Mouse (Mus musculus): ENCODE results near the gene Wdr70. TPM values are rescaled to one million over a fixed set of nuclear protein-coding genes. Genes with fewer than 3 reads are reported as not detected.

The Wdr70 gene
- 47.0 TPM for total RNA-seq (2023)

GRCm38 (mm10) chr15:8098774-8099749 lies at the start of gene Wdr70:
Wdr70 (minus strand) TSS chr15:8099209.

GRCm38 (mm10) chr15:8108966-8109743 lies 10.1 kb upstream of the Wdr70 start, which contains the start of gene Nup155:
Nup155 (plus strand) TSS chr15:8109273.

Other genes starting within 250 kb of the Wdr70 start
- gene Nup155, start 10.1 kb upstream of the Wdr70 start, total RNA-seq (2023) = 35.8 TPM
- 28.4 TPM for gene Cplane1, start 69.9 kb upstream of the Wdr70 start, total RNA-seq (2023)